Mouse (Mus musculus): ENCODE results near the gene Ccnj. TPM values are rescaled to one million over a fixed set of nuclear protein-coding genes. Genes with fewer than 3 reads are reported as not detected.

The Ccnj gene
- polyA plus RNA-seq, 1 experiment: 2.4 TPM

GRCm38 (mm10) chr19:40811840-40812239 is 19.2 kb upstream of the Ccnj start:
- H3K36me3 ChIP-seq (ENCODE audit: control insufficient read depth, insufficient read depth): no peaks in the 10 kb centered on the region
- no peaks in the 10 kb centered on the region for H3K79me3 ChIP-seq (ENCODE audit: low read depth)
- no peak overlapping the region for H3K4me3 ChIP-seq (ENCODE audit: insufficient read depth, poor library complexity, severe bottlenecking)
- no peak overlapping the region for H3ac ChIP-seq (ENCODE audit: control insufficient read depth, insufficient read length, low read depth)
- peaks cover 10% of the 10 kb centered on the region for H3K27me3 ChIP-seq (ENCODE audit: control insufficient read depth, insufficient read depth, insufficient read length)
- TF ChIP-seq MYOG (IDR thresholded peaks at IDR 0.05; ENCODE audit: control insufficient read depth, extremely low read depth, insufficient read length) (no peak), MAX (IDR thresholded peaks at IDR 0.05) (no peak), CTCF (IDR thresholded peaks at IDR 0.05; ENCODE audit: control insufficient read depth, insufficient read depth, insufficient read length) (no peak), FOSL1 (IDR thresholded peaks at IDR 0.05; ENCODE audit: insufficient read depth, low read length, poor library complexity, severe bottlenecking) (no peak), MYOD1 (IDR thresholded peaks at IDR 0.05; ENCODE audit: control insufficient read depth, insufficient read length, low read depth) (no peak), CEBPB (IDR thresholded peaks at IDR 0.05; ENCODE audit: low read depth) (no peak), USF1 (IDR thresholded peaks at IDR 0.05; ENCODE audit: low read depth) (no peak)
- no peaks in the 10 kb centered on the region for H3K79me2 ChIP-seq (ENCODE audit: control insufficient read depth, insufficient read depth)

GRCm38 (mm10) chr19:40812778-40813177 is 18.3 kb upstream of the Ccnj start:
- H3K36me3 ChIP-seq (ENCODE audit: control insufficient read depth, insufficient read depth): no peaks in the 10 kb centered on the region
- TF ChIP-seq MYOG (IDR thresholded peaks at IDR 0.05; ENCODE audit: control insufficient read depth, extremely low read depth, insufficient read length): no peak
- TF ChIP-seq FOSL1 (IDR thresholded peaks at IDR 0.05; ENCODE audit: insufficient read depth, low read length, poor library complexity, severe bottlenecking): no peak
- TF ChIP-seq MYOD1 (IDR thresholded peaks at IDR 0.05; ENCODE audit: control insufficient read depth, insufficient read length, low read depth): no peak
- TF ChIP-seq CEBPB (IDR thresholded peaks at IDR 0.05; ENCODE audit: low read depth): no peak
- no peak for TF ChIP-seq USF1 (IDR thresholded peaks at IDR 0.05; ENCODE audit: low read depth)
- TF ChIP-seq MAX (IDR thresholded peaks at IDR 0.05): no peak
- no peak for TF ChIP-seq CTCF (IDR thresholded peaks at IDR 0.05; ENCODE audit: control insufficient read depth, insufficient read depth, insufficient read length)
- no peak overlapping the region for H3ac ChIP-seq (ENCODE audit: control insufficient read depth, insufficient read length, low read depth)
- no peaks in the 10 kb centered on the region for H3K79me2 ChIP-seq (ENCODE audit: control insufficient read depth, insufficient read depth)
- H3K4me3 ChIP-seq (ENCODE audit: insufficient read depth, poor library complexity, severe bottlenecking): no peak overlapping the region
- peaks cover 7% of the 10 kb centered on the region for H3K27me3 ChIP-seq (ENCODE audit: control insufficient read depth, insufficient read depth, insufficient read length)
- no peaks in the 10 kb centered on the region for H3K79me3 ChIP-seq (ENCODE audit: low read depth)

DNA sequence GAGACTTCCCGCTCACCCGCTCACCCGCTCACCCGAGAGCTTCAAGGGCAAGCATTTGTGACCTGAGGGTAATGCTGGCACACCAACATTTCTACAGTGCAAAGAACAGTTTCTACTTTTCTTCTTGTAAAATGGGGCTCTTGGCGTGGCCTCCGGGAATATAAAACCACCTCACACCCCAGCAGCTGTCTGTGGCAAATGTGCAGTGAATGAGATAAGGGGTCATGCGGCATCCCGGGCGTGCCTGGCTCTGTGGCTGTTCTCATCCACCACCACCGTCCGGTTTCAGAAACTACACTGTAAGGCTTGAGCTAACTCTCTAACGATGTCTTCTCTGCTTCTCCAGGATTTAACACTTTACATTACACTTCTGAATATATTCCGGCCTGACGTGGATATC is 17.7 kb upstream of the Ccnj start:
- H3K27me3 ChIP-seq (ENCODE audit: control insufficient read depth, insufficient read depth, insufficient read length): peaks cover under 1% of the 10 kb centered on the region
- no peak overlapping the region for H3K4me3 ChIP-seq (ENCODE audit: insufficient read depth, poor library complexity, severe bottlenecking)
- H3K36me3 ChIP-seq (ENCODE audit: control insufficient read depth, insufficient read depth): no peaks in the 10 kb centered on the region
- H3ac ChIP-seq (ENCODE audit: control insufficient read depth, insufficient read length, low read depth): no peak overlapping the region
- no peaks in the 10 kb centered on the region for H3K79me2 ChIP-seq (ENCODE audit: control insufficient read depth, insufficient read depth)
- TF ChIP-seq USF1 (IDR thresholded peaks at IDR 0.05; ENCODE audit: low read depth) (no peak), CEBPB (IDR thresholded peaks at IDR 0.05; ENCODE audit: low read depth) (no peak), MYOG (IDR thresholded peaks at IDR 0.05; ENCODE audit: control insufficient read depth, extremely low read depth, insufficient read length) (no peak), MAX (IDR thresholded peaks at IDR 0.05) (no peak), CTCF (IDR thresholded peaks at IDR 0.05; ENCODE audit: control insufficient read depth, insufficient read depth, insufficient read length) (no peak), MYOD1 (IDR thresholded peaks at IDR 0.05; ENCODE audit: control insufficient read depth, insufficient read length, low read depth) (no peak)
- H3K79me3 ChIP-seq (ENCODE audit: low read depth): no peaks in the 10 kb centered on the region

GRCm38 (mm10) chr19:40815645-40816183 is 15.4 kb upstream of the Ccnj start:
- TF ChIP-seq FOSL1 (IDR thresholded peaks at IDR 0.05; ENCODE audit: insufficient read depth, low read length, poor library complexity, severe bottlenecking) (no peak), USF1 (IDR thresholded peaks at IDR 0.05; ENCODE audit: low read depth) (no peak), MYOD1 (IDR thresholded peaks at IDR 0.05; ENCODE audit: control insufficient read depth, insufficient read length, low read depth) (no peak), CTCF (IDR thresholded peaks at IDR 0.05; ENCODE audit: control insufficient read depth, insufficient read depth, insufficient read length) (no peak), MAX (IDR thresholded peaks at IDR 0.05) (no peak), MYOG (IDR thresholded peaks at IDR 0.05; ENCODE audit: control insufficient read depth, extremely low read depth, insufficient read length) (no peak), CEBPB (IDR thresholded peaks at IDR 0.05; ENCODE audit: low read depth) (no peak)
- H3ac ChIP-seq (ENCODE audit: control insufficient read depth, insufficient read length, low read depth): no peak overlapping the region
- H3K36me3 ChIP-seq (ENCODE audit: control insufficient read depth, insufficient read depth): no peaks in the 10 kb centered on the region
- no peaks in the 10 kb centered on the region for H3K79me2 ChIP-seq (ENCODE audit: control insufficient read depth, insufficient read depth)
- H3K79me3 ChIP-seq (ENCODE audit: low read depth): no peaks in the 10 kb centered on the region
- peaks cover 3% of the 10 kb centered on the region for H3K27me3 ChIP-seq (ENCODE audit: control insufficient read depth, insufficient read depth, insufficient read length)
- no peak overlapping the region for H3K4me3 ChIP-seq (ENCODE audit: insufficient read depth, poor library complexity, severe bottlenecking)

- no peak for TF ChIP-seq MYOG (IDR thresholded peaks at IDR 0.05; ENCODE audit: control insufficient read depth, extremely low read depth, insufficient read length)
- Histone ChIP-seq H3K4me3 (ENCODE audit: insufficient read depth, poor library complexity, severe bottlenecking) (no peak overlapping the region), H3ac (ENCODE audit: control insufficient read depth, insufficient read length, low read depth) (no peak overlapping the region), H3K79me3 (ENCODE audit: low read depth) (no peaks in the 10 kb centered on the region), H3K79me2 (ENCODE audit: control insufficient read depth, insufficient read depth) (no peaks in the 10 kb centered on the region), H3K27me3 (ENCODE audit: control insufficient read depth, insufficient read depth, insufficient read length) (peaks cover 3% of the 10 kb centered on the region), H3K36me3 (ENCODE audit: control insufficient read depth, insufficient read depth) (no peaks in the 10 kb centered on the region)
Measured at GRCm38 (mm10) chr19:40817901-40818532, 13.1 kb upstream of the Ccnj start.

DNA sequence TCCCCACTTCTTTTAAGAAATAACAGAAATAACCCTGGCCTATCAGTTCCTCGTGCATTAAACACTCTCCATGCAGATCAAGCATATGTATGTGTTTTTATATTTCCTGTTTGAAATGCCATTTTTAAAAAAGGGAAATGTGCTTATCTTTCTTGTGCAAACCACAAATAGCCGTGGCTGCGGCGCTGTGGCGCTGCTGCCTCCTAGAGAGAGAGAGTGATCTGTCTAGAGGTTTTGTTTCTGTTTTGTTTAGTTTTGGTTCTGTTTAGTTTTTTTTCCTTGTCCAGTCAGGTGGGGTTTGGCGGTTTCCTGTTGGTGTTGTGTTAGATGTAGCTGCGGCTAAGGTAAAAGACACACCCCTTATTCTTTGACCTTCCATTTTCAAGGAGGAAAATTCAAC is 12.3 kb upstream of the Ccnj start:
- Histone ChIP-seq H3K36me3 (ENCODE audit: control insufficient read depth, insufficient read depth) (no peaks in the 10 kb centered on the region), H3K4me3 (ENCODE audit: insufficient read depth, poor library complexity, severe bottlenecking) (no peak overlapping the region), H3K79me3 (ENCODE audit: low read depth) (no peaks in the 10 kb centered on the region), H3K27me3 (ENCODE audit: control insufficient read depth, insufficient read depth, insufficient read length) (peaks cover 3% of the 10 kb centered on the region), H3K79me2 (ENCODE audit: control insufficient read depth, insufficient read depth) (no peaks in the 10 kb centered on the region), H3ac (ENCODE audit: control insufficient read depth, insufficient read length, low read depth) (no peak overlapping the region)
- no peak for TF ChIP-seq MYOG (IDR thresholded peaks at IDR 0.05; ENCODE audit: control insufficient read depth, extremely low read depth, insufficient read length)
- TF ChIP-seq USF1 (IDR thresholded peaks at IDR 0.05; ENCODE audit: low read depth): no peak
- no peak for TF ChIP-seq FOSL1 (IDR thresholded peaks at IDR 0.05; ENCODE audit: insufficient read depth, low read length, poor library complexity, severe bottlenecking)
- no peak for TF ChIP-seq CTCF (IDR thresholded peaks at IDR 0.05; ENCODE audit: control insufficient read depth, insufficient read depth, insufficient read length)
- no peak for TF ChIP-seq MYOD1 (IDR thresholded peaks at IDR 0.05; ENCODE audit: control insufficient read depth, insufficient read length, low read depth)
- no peak for TF ChIP-seq CEBPB (IDR thresholded peaks at IDR 0.05; ENCODE audit: low read depth)
- TF ChIP-seq MAX (IDR thresholded peaks at IDR 0.05): no peak

Data from C2C12 (cell line).